Comparison of ENCODE assay signal across 8 mouse cellular contexts in the genomic region with DNA sequence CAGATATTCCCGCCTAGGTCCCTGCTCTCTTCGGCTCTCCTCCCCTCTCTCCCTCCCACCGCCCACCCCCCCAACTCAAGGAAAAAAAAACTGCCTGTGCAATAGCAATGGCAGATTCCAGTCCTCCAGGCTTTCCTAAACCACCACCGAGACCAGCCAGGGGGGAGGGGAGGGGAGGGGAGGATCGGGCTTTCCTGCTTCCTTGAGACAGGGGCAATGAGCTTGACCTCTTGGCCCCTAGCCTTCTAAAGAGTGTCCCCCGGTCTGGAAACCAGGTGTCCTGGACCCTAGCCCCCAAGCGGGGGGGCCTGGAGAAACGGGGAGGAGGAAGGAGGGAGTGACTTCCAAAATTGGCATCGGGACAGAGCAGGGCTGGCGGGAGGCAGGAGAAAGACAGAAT. TPM values are rescaled to one million over a fixed set of nuclear protein-coding genes. Genes with fewer than 3 reads are reported as not detected.
DNase-seq lines count a peak whose midpoint lies in the region; ATAC-seq and TF ChIP-seq lines count a peak whose summit lies in the region.

No protein-coding gene starts in this region.

- DNase-seq in lung, embryonic 14.5 days, result peak; percentile 66
- no peak for DNase-seq in lung, postnatal 25 days (ENCODE audit: low spot score)
- DNase-seq in brain, embryonic 14.5 days (ENCODE audit: low read depth), result peak; percentile 63
- peak; percentile 67 to 70 for DNase-seq in lung, postnatal 4 days
- no peak for DNase-seq in thymus, postnatal 0 days (ENCODE audit: low spot score)

- 5% methylated on average over 9 of the region's 10 CpGs for WGBS in lung, embryonic 14.5 days
- whole genome bisulfite sequencing in forebrain, embryonic 15.5 days, result 3% methylated on average over 9 of the region's 10 CpGs
- WGBS in intestine, embryonic 15.5 days, result 11% methylated on average over 10 of the region's 10 CpGs

- no peaks in the 10 kb centered on the region for H3K9me3 ChIP-seq in lung, embryonic 14.5 days (ENCODE audit: low read depth, low read length)
- H3K9me3 ChIP-seq in forebrain, embryonic 15.5 days, result no peaks in the 10 kb centered on the region
- H3K9me3 ChIP-seq in intestine, embryonic 15.5 days, result no peaks in the 10 kb centered on the region

- peaks cover 15% of the 10 kb centered on the region for H3K36me3 ChIP-seq in lung, embryonic 14.5 days (ENCODE audit: insufficient read depth)
- peaks cover 15% of the 10 kb centered on the region for H3K36me3 ChIP-seq in forebrain, embryonic 15.5 days
- H3K36me3 ChIP-seq in intestine, embryonic 15.5 days, result no peaks in the 10 kb centered on the region

- 0 out of 2 replicates have a peak overlapping the region, but pooled peaks have one; percentile 47 for H3K27ac ChIP-seq in lung, embryonic 14.5 days (ENCODE audit: low read depth)
- no peak overlapping the region for H3K27ac ChIP-seq in forebrain, embryonic 15.5 days (replicated peaks)
- no peak overlapping the region for H3K27ac ChIP-seq in intestine, embryonic 15.5 days

- peak overlapping the region; percentile 53 for H3K9ac ChIP-seq in lung, embryonic 14.5 days
- peak overlapping the region; percentile 59 for H3K9ac ChIP-seq in forebrain, embryonic 15.5 days (replicated peaks)
- H3K9ac ChIP-seq in intestine, embryonic 15.5 days, result peak overlapping the region; percentile 51

- peaks cover 28% of the 10 kb centered on the region for H3K27me3 ChIP-seq in lung, embryonic 14.5 days (ENCODE audit: insufficient read depth, low read length)
- peaks cover 32% of the 10 kb centered on the region for H3K27me3 ChIP-seq in forebrain, embryonic 15.5 days
- H3K27me3 ChIP-seq in intestine, embryonic 15.5 days (replicated peaks), result peaks cover 19% of the 10 kb centered on the region

- H3K4me3 ChIP-seq in lung, embryonic 14.5 days (ENCODE audit: low read depth, low read length), result peak overlapping the region; percentile 33
- H3K4me3 ChIP-seq in forebrain, embryonic 15.5 days, result peak overlapping the region; percentile 39
- peak overlapping the region; percentile 35 for H3K4me3 ChIP-seq in intestine, embryonic 15.5 days (replicated peaks)

- peak overlapping the region; percentile 64 for H3K4me2 ChIP-seq in lung, embryonic 14.5 days
- peak overlapping the region; percentile 52 for H3K4me2 ChIP-seq in forebrain, embryonic 15.5 days (replicated peaks)
- peak overlapping the region; percentile 63 for H3K4me2 ChIP-seq in intestine, embryonic 15.5 days (replicated peaks)

- no peak for TF ChIP-seq POLR2A in brain, embryonic 14.5 days (IDR thresholded peaks at IDR 0.05; ENCODE audit: borderline replicate concordance, extremely low read depth, insufficient read depth, insufficient read length, poor library complexity, severe bottlenecking)

- peaks cover 4% of the 10 kb centered on the region for H3K4me1 ChIP-seq in lung, embryonic 14.5 days (ENCODE audit: insufficient read depth)
- H3K4me1 ChIP-seq in forebrain, embryonic 15.5 days, result peaks cover 58% of the 10 kb centered on the region
- H3K4me1 ChIP-seq in intestine, embryonic 15.5 days (replicated peaks), result peaks cover 39% of the 10 kb centered on the region

- ATAC-seq in lung, embryonic 14.5 days (ENCODE audit: insufficient read depth), result no peak
- ATAC-seq in forebrain, embryonic 15.5 days (replicated peaks), result no peak
- ATAC-seq in intestine, embryonic 15.5 days, result no peak
- no peak for ATAC-seq in activated CD4-positive, CD25-positive, alpha-beta regulatory T cell, adult 4 months

- no peak for TF ChIP-seq CTCF in lung, embryonic 14.5 days (IDR thresholded peaks at IDR 0.05; ENCODE audit: low read depth)
- no peak for TF ChIP-seq CTCF in brain, embryonic 14.5 days (IDR thresholded peaks at IDR 0.05; ENCODE audit: borderline replicate concordance, extremely low read depth, insufficient read depth, insufficient read length)

RNA-seq across cellular contexts. Expression of gene Bcl6b, which starts 2.9 kb away (rescaled TPM):
- polyA plus RNA-seq in lung, embryonic 14.5 days (2014; fragmentation: Nextera tagmentation; extraction: Ambion mirVana), result 30.3 and 30.9 TPM in 2 replicates
- 4.5 and 5.9 TPM in 2 replicates for polyA plus RNA-seq in brain, embryonic 14.5 days (2012; rRNA removed)
- polyA plus RNA-seq in forebrain, embryonic 15.5 days (2015; fragmentation: Nextera tagmentation; extraction: Ambion mirVana), result 5.7 and 6.1 TPM in 2 replicates
- polyA plus RNA-seq in intestine, embryonic 15.5 days (2015; fragmentation: Nextera tagmentation; extraction: Ambion mirVana), result 11.1 and 11.9 TPM in 2 replicates
- polyA plus RNA-seq in activated CD4-positive, CD25-positive, alpha-beta regulatory T cell, adult 4 months (2017; shearing (Covaris generic)), result under 1 TPM; 0.23 to 0.36 TPM
- polyA plus RNA-seq in thymus, postnatal 0 days (2015; fragmentation: Nextera tagmentation; extraction: Ambion mirVana), result 1.9 and 2.2 TPM in 2 replicates

RNA-seq across cellular contexts. Expression of gene 0610010K14Rik, which starts 5.2 kb away (rescaled TPM):
- 180 and 198 TPM in 2 replicates for polyA plus RNA-seq in lung, embryonic 14.5 days (2014; fragmentation: Nextera tagmentation; extraction: Ambion mirVana)
- 153 and 207 TPM in 2 replicates for polyA plus RNA-seq in brain, embryonic 14.5 days (2012; rRNA removed)
- polyA plus RNA-seq in forebrain, embryonic 15.5 days (2015; fragmentation: Nextera tagmentation; extraction: Ambion mirVana), result 191 and 199 TPM in 2 replicates
- polyA plus RNA-seq in intestine, embryonic 15.5 days (2015; fragmentation: Nextera tagmentation; extraction: Ambion mirVana), result 133 and 138 TPM in 2 replicates
- polyA plus RNA-seq in activated CD4-positive, CD25-positive, alpha-beta regulatory T cell, adult 4 months (2017; shearing (Covaris generic)), result 100 to 1,000 TPM; 124 to 159 TPM
- 174 and 191 TPM in 2 replicates for polyA plus RNA-seq in thymus, postnatal 0 days (2015; fragmentation: Nextera tagmentation; extraction: Ambion mirVana)

RNA-seq across cellular contexts. Expression of gene Gm21988, which starts 7.1 kb away (rescaled TPM):
- polyA plus RNA-seq in lung, embryonic 14.5 days (2014; fragmentation: Nextera tagmentation; extraction: Ambion mirVana), result 9.3 and 10.8 TPM in 2 replicates
- polyA plus RNA-seq in brain, embryonic 14.5 days (2012; rRNA removed), result 14.8 and 18.0 TPM in 2 replicates
- polyA plus RNA-seq in forebrain, embryonic 15.5 days (2015; fragmentation: Nextera tagmentation; extraction: Ambion mirVana), result 12.9 and 13.0 TPM in 2 replicates
- polyA plus RNA-seq in intestine, embryonic 15.5 days (2015; fragmentation: Nextera tagmentation; extraction: Ambion mirVana), result 8.8 and 10.6 TPM in 2 replicates
- polyA plus RNA-seq in activated CD4-positive, CD25-positive, alpha-beta regulatory T cell, adult 4 months (2017; shearing (Covaris generic)), result 1 to 10 TPM; 5.2 to 7.6 TPM
- polyA plus RNA-seq in thymus, postnatal 0 days (2015; fragmentation: Nextera tagmentation; extraction: Ambion mirVana), result 13.0 and 13.9 TPM in 2 replicates

RNA-seq across cellular contexts. Expression of gene Rnasek, which starts 7.1 kb away (rescaled TPM):
- 135 and 140 TPM in 2 replicates for polyA plus RNA-seq in lung, embryonic 14.5 days (2014; fragmentation: Nextera tagmentation; extraction: Ambion mirVana)
- polyA plus RNA-seq in brain, embryonic 14.5 days (2012; rRNA removed), result 106 and 125 TPM in 2 replicates
- polyA plus RNA-seq in forebrain, embryonic 15.5 days (2015; fragmentation: Nextera tagmentation; extraction: Ambion mirVana), result 271 and 278 TPM in 2 replicates
- 196 and 226 TPM in 2 replicates for polyA plus RNA-seq in intestine, embryonic 15.5 days (2015; fragmentation: Nextera tagmentation; extraction: Ambion mirVana)
- polyA plus RNA-seq in activated CD4-positive, CD25-positive, alpha-beta regulatory T cell, adult 4 months (2017; shearing (Covaris generic)), result 100 to 1,000 TPM; 228 to 245 TPM
- polyA plus RNA-seq in thymus, postnatal 0 days (2015; fragmentation: Nextera tagmentation; extraction: Ambion mirVana), result 355 and 365 TPM in 2 replicates

RNA-seq across cellular contexts. Expression of gene Slc16a13, which starts 11.7 kb away (rescaled TPM):
- 4.4 and 6.2 TPM in 2 replicates for polyA plus RNA-seq in lung, embryonic 14.5 days (2014; fragmentation: Nextera tagmentation; extraction: Ambion mirVana)
- 13.9 and 15.1 TPM in 2 replicates for polyA plus RNA-seq in brain, embryonic 14.5 days (2012; rRNA removed)
- 14.9 and 17.7 TPM in 2 replicates for polyA plus RNA-seq in forebrain, embryonic 15.5 days (2015; fragmentation: Nextera tagmentation; extraction: Ambion mirVana)
- polyA plus RNA-seq in intestine, embryonic 15.5 days (2015; fragmentation: Nextera tagmentation; extraction: Ambion mirVana), result 13.2 and 16.0 TPM in 2 replicates
- 1 to 10 TPM; 2.6 to 4.1 TPM for polyA plus RNA-seq in activated CD4-positive, CD25-positive, alpha-beta regulatory T cell, adult 4 months (2017; shearing (Covaris generic))
- polyA plus RNA-seq in thymus, postnatal 0 days (2015; fragmentation: Nextera tagmentation; extraction: Ambion mirVana), result 2.3 and 2.4 TPM in 2 replicates

Comparison
In these comparisons a context has a peak if more than half of its experiments do, and no peak if none do; other contexts are left out.
1. DNase-seq: peak in lung, embryonic 14.5 days (single experiment), brain, embryonic 14.5 days (single experiment) and lung, postnatal 4 days (2 of 2); none in lung, postnatal 25 days (single experiment) and thymus, postnatal 0 days (single experiment).
2. Peak in every context shown above with its lines, with median percentiles within 50 percentile points of each other: H3K4me2 ChIP-seq, H3K4me3 ChIP-seq and H3K9ac ChIP-seq.